Mouse (Mus musculus): Measurements from ENCODE around the gene Ubxn7.
A peak's percentile ranks its signal among the peaks of the same experiment; 100 is the strongest.

The Ubxn7 gene

GRCm38 (mm10) chr16:32379575-32379974 is 47.5 kb downstream of the Ubxn7 start:
- no peak for DNase-seq (ENCODE audit: low read depth in 1 of 2, low spot score in 2 of 2)

GRCm38 (mm10) chr16:32382901-32383300 is 50.8 kb downstream of the Ubxn7 start:
- no peak for DNase-seq (ENCODE audit: low read depth in 1 of 2, low spot score in 2 of 2)

GRCm38 (mm10) chr16:32384885-32385284 is 52.8 kb downstream of the Ubxn7 start:
- DNase-seq (ENCODE audit: low read depth in 1 of 2, low spot score in 2 of 2) = no peak

GRCm38 (mm10) chr16:32386826-32387225 is 54.8 kb downstream of the Ubxn7 start:
- no peak for DNase-seq (ENCODE audit: low read depth in 1 of 2, low spot score in 2 of 2)

GRCm38 (mm10) chr16:32389049-32389448 is 57.0 kb downstream of the Ubxn7 start:
- DNase-seq (ENCODE audit: low read depth in 1 of 2, low spot score in 2 of 2) = no peak

- DNase-seq (ENCODE audit: low read depth in 1 of 2, low spot score in 2 of 2) = no peak
Observed at GRCm38 (mm10) chr16:32389841-32390240, 57.8 kb downstream of the Ubxn7 start.

GRCm38 (mm10) chr16:32390882-32391281 is 58.8 kb downstream of the Ubxn7 start:
- no peak for DNase-seq (ENCODE audit: low read depth in 1 of 2, low spot score in 2 of 2)

- no peak for DNase-seq (ENCODE audit: low read depth in 1 of 2, low spot score in 2 of 2)
Observed at GRCm38 (mm10) chr16:32395679-32396540, 63.9 kb downstream of the Ubxn7 start.

- DNase-seq (ENCODE audit: low read depth in 1 of 2, low spot score in 2 of 2) = no peak
Observed at GRCm38 (mm10) chr16:32396541-32396835, 64.4 kb downstream of the Ubxn7 start.

- no peak for DNase-seq (ENCODE audit: low read depth in 1 of 2, low spot score in 2 of 2)
Observed at GRCm38 (mm10) chr16:32398206-32398605, 66.1 kb downstream of the Ubxn7 start.

GRCm38 (mm10) chr16:32400267-32400666 is 68.2 kb downstream of the Ubxn7 start, which contains the start of gene Tm4sf19:
Gene Tm4sf19, plus strand, starts transcription at chr16:32400506.
- DNase-seq (ENCODE audit: low read depth in 1 of 2, low spot score in 2 of 2) = peak in 1 of 2 experiments; percentile 26

- DNase-seq (ENCODE audit: low read depth in 1 of 2, low spot score in 2 of 2) = peak; percentile 73 to 82
Observed at GRCm38 (mm10) chr16:32401335-32401965, 69.4 kb downstream of the Ubxn7 start.

GRCm38 (mm10) chr16:32402818-32403217 is 70.8 kb downstream of the Ubxn7 start:
- peak in 1 of 2 experiments; percentile 53 for DNase-seq (ENCODE audit: low read depth in 1 of 2, low spot score in 2 of 2)

GRCm38 (mm10) chr16:32405716-32406115 is 73.7 kb downstream of the Ubxn7 start:
- DNase-seq (ENCODE audit: low read depth in 1 of 2, low spot score in 2 of 2) = no peak

- no peak for DNase-seq (ENCODE audit: low read depth in 1 of 2, low spot score in 2 of 2)
Observed at GRCm38 (mm10) chr16:32406671-32407070, 74.6 kb downstream of the Ubxn7 start.

GRCm38 (mm10) chr16:32407730-32408129 is 75.7 kb downstream of the Ubxn7 start:
- DNase-seq (ENCODE audit: low read depth in 1 of 2, low spot score in 2 of 2) = no peak

GRCm38 (mm10) chr16:32417457-32417856 is 85.4 kb downstream of the Ubxn7 start:
- no peak for DNase-seq (ENCODE audit: low read depth in 1 of 2, low spot score in 2 of 2)

- peak; percentile 94 to 96 for DNase-seq (ENCODE audit: low read depth in 1 of 2, low spot score in 2 of 2)
Observed at GRCm38 (mm10) chr16:32419517-32420483, 87.7 kb downstream of the Ubxn7 start, which contains the start of gene Tctex1d2. Gene Tctex1d2, plus strand, starts transcription at chr16:32419702.

GRCm38 (mm10) chr16:32427506-32427905 is 95.4 kb downstream of the Ubxn7 start:
- DNase-seq (ENCODE audit: low read depth in 1 of 2, low spot score in 2 of 2) = no peak

GRCm38 (mm10) chr16:32430474-32431046 is 98.5 kb downstream of the Ubxn7 start, which contains the start of gene Pcyt1a:
Gene Pcyt1a, plus strand, starts transcription at chr16:32430921.
- DNase-seq (ENCODE audit: low read depth in 1 of 2, low spot score in 2 of 2) = peak; percentile 78 to 81
